Mouse (Mus musculus): ENCODE measurements around the gene Adh6b.
"Not testable (repeated sequence)": the region's sequence is repeated elsewhere in the genome, so short reads cannot be mapped to it uniquely, and the experiment has no call there.

The Adh6b gene

GRCm38 (mm10) chr3:138358856-138359255, 17.3 kb downstream of the Adh6b start:
- no peak for ATAC-seq (ENCODE audit: insufficient number of reproducible peaks, low FRiP score, low TSS enrichment)

GRCm38 (mm10) chr3:138360721-138361120, 19.1 kb downstream of the Adh6b start:
- no peak for ATAC-seq (ENCODE audit: insufficient number of reproducible peaks, low FRiP score, low TSS enrichment)

DNA sequence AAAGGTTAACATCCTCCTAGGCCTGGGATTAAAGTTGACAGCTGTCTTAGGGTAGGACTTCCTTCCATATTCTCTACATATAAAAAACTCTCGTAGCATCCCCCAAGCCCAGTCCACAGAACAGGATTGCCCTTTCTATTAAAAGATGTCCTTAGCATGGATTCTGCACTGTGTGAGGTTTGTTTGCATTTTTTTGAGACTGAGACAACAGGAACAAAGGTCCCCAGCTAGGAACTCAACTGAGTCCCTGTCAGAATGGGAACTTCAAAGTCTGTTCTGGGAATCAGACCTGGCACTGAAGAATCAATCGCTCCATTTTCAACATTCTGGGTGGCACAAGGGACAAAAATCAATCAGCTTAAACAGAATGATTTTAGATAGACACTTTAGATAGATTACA, 21.3 kb downstream of the Adh6b start:
- ATAC-seq (ENCODE audit: insufficient number of reproducible peaks, low FRiP score, low TSS enrichment), result no peak

GRCm38 (mm10) chr3:138366181-138366580, 24.6 kb downstream of the Adh6b start:
- no peak for ATAC-seq (ENCODE audit: insufficient number of reproducible peaks, low FRiP score, low TSS enrichment)

- no peak for ATAC-seq (ENCODE audit: insufficient number of reproducible peaks, low FRiP score, low TSS enrichment)
Observed at GRCm38 (mm10) chr3:138369546-138369945, 28.0 kb downstream of the Adh6b start.

DNA sequence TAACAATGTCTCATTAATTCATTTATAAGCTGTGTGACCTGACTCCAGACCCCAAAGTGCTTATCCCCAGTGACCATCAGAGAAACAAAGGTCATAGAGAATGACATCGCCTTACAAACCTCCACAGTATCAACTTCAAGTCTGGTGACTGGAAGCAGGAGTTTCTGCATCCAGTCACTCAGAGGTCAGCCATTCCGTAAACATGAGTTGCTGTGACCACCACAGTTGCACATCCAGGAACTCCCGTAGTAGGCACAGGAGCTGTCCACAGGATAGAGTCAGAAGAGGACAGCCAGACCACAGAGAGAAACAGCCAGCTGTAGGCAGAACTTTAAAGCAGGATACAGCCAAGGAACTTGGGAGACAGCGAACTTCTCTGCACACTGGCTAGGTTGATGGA, 28.7 kb downstream of the Adh6b start:
- not testable (repeated sequence) for ATAC-seq (ENCODE audit: insufficient number of reproducible peaks, low FRiP score, low TSS enrichment)

DNA sequence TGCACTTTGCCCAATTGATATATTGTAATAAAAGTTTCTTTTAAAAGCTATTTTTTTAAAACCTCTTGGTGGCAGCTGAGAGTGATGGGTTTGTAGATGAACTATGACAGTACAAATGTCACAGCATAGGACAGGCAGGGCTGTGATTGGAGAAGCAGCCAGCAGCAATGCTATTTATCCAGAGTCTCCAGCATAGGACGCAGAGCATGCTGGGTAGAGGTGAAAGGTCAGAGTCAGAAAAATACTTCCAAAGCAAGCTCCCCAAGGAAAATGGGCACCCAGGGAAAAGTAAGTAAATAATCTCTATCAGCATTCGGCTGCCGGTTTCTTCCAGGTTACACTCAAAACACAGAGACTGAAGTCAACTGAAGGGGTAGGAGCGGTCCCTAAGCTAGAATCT, 32.3 kb downstream of the Adh6b start:
- no peak for ATAC-seq (ENCODE audit: insufficient number of reproducible peaks, low FRiP score, low TSS enrichment)

GRCm38 (mm10) chr3:138375148-138375547, 33.6 kb downstream of the Adh6b start:
- no peak for ATAC-seq (ENCODE audit: insufficient number of reproducible peaks, low FRiP score, low TSS enrichment)

DNA sequence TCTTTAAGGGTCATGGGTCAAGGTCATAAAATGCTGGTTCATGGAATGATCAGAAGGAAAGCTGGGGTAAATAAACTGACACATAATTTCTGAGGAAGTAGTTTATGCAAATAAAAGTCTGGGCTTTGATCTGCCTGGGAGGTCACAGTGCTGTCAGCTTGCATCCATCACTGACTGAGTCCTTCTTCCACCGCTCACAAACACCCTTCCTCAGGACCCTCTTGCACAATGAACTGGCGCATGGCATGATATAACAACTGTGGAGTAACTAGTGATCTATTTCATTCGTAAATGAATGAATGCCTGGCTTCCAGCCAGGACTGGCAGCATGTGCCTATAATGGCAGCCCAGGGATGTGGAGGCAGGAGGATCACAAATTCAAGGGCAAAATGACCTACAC, 39.6 kb downstream of the Adh6b start:
- no peak for ATAC-seq (ENCODE audit: insufficient number of reproducible peaks, low FRiP score, low TSS enrichment)

GRCm38 (mm10) chr3:138387155-138387554, 45.6 kb downstream of the Adh6b start:
- no peak for ATAC-seq (ENCODE audit: insufficient number of reproducible peaks, low FRiP score, low TSS enrichment)

DNA sequence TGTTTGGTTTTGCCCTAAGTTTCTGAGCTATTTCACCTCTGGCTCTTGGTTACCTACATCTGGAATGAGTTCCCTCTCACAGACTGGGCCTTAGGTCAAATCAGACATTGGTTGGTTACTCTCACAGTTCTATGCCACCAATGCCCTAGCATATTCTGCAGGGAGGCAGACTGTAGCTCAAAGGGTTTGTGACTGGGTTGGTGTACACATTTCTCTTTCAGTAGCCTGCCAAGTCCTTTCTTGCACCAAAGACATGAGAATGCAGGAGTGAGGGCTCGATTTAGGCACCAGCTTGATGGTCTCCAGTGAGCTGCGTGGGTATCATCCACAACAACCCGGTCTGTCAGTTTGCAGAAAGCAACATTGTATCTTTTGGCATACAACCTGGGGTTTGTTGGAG, 63.3 kb downstream of the Adh6b start:
- ATAC-seq (ENCODE audit: insufficient number of reproducible peaks, low FRiP score, low TSS enrichment), result no peak

DNA sequence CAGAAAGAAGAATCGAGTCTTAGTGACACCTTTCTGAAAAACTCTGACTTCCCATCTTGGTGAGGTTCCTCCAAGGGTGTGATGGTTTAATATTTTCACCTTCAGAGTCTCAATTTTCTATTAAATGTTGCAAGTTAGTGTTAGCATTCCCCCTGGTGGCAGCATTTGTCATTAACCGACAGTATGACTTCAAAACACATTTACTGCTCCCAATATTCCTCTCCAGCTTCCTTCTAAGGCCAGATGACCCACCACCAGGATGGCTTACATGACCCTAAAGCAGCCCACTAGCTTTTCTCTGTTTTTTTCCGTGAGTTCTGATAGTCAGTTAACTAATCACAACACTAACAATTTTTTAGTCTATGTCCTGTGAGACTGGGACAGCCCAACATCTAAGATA, 63.8 kb downstream of the Adh6b start:
- no peak for ATAC-seq (ENCODE audit: insufficient number of reproducible peaks, low FRiP score, low TSS enrichment)

DNA sequence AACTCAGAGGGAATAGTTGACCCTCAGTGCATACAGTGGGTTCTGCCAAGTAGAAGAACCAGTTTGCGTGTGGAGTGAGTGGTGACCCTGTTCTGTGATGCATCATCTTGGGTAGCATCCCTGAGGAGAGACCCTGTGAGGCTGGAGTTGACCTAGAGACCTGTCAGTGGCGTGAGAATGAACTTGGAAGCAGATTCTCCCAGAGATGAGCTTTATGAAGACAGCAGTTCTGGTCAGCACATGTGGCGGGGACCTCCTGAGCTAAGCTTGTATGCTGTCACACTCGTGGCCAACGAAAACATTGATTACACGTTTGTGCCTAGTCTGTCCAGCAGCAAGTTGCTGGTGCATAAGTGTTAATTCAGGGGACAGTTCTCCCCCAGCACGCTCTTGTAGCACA, 64.3 kb downstream of the Adh6b start:
- ATAC-seq (ENCODE audit: insufficient number of reproducible peaks, low FRiP score, low TSS enrichment), result no peak

DNA sequence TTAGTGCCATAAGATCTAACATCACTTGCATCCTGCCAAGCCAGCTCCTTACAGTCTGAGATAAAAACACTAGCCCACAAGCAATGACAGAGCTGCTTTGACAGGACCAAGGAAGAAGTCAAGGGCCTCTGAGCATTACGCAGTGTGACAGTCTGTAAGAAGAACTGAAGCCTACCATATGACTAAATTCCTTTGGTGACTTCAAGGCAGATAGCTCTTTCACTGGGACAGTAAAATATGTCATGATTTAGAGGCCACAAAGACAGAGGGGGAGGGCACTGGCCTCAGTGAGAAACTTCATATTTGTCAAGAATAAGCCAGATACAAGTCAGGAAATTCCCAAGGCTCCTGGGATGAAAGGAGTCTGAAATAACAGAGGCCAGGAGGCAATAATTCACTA, 66.3 kb downstream of the Adh6b start:
- no peak for ATAC-seq (ENCODE audit: insufficient number of reproducible peaks, low FRiP score, low TSS enrichment)
